Mouse (Mus musculus) limb, embryonic 11.5 days (tissue): ENCODE results near the gene Tmem102. TPM values are rescaled to one million over a fixed set of nuclear protein-coding genes. Genes with fewer than 3 reads are reported as not detected.

Experiments
- ATAC-seq: fragments of 200-750 bp; cut with Nextera tagmentation; 2 replicates; pipeline ENCODE4 v1.8.0; 2017; ENCODE audit warnings: low read depth; ENCODE audit not compliant: insufficient number of reproducible peaks, low FRiP score, low TSS enrichment
- DNase-seq: peaks from one replicate; pipeline ENCODE4 v3.0.0-alpha.2; 2015; ENCODE audit warnings: low spot score
- H3K27ac ChIP-seq: fragments of 300-500 bp; sonication (generic); replicated peaks from 2 replicates; pipeline ENCODE4 v1.5.1; 2014; ENCODE audit warnings: low read depth, mild to moderate bottlenecking, low read length
- H3K27me3 ChIP-seq: fragments of 300-500 bp; sonication (generic); 2 replicates; pipeline ENCODE4 v1.6.1; 2014; ENCODE audit warnings: mild to moderate bottlenecking, low read length, mixed read lengths; ENCODE audit not compliant: control insufficient read depth, insufficient read depth
- H3K36me3 ChIP-seq: fragments of 300-500 bp; sonication (generic); 2 replicates; pipeline ENCODE4 v1.6.1; 2014; ENCODE audit warnings: mild to moderate bottlenecking, low read length, moderate library complexity, mixed read lengths; ENCODE audit not compliant: control insufficient read depth, insufficient read depth
- H3K4me1 ChIP-seq: fragments of 300-500 bp; sonication (generic); 2 replicates; pipeline ENCODE4 v1.6.1; 2014; ENCODE audit warnings: low read length, mixed read lengths; ENCODE audit not compliant: control insufficient read depth, insufficient read depth
- H3K4me2 ChIP-seq: fragments of 300-500 bp; sonication (generic); 2 replicates; pipeline ENCODE4 v1.6.1; 2014; ENCODE audit warnings: low read depth, mild to moderate bottlenecking, moderate library complexity; ENCODE audit not compliant: severe bottlenecking
- H3K4me3 ChIP-seq: fragments of 300-500 bp; sonication (generic); 2 replicates; pipeline ENCODE4 v1.5.1; 2014; ENCODE audit warnings: low read depth, low read length
- H3K9ac ChIP-seq: fragments of 300-500 bp; sonication (generic); 2 replicates; pipeline ENCODE4 v1.6.1; 2014; ENCODE audit warnings: mild to moderate bottlenecking, low read length
- H3K9me3 ChIP-seq: fragments of 300-500 bp; sonication (generic); 2 replicates; pipeline ENCODE4 v1.6.1; 2016; ENCODE audit warnings: low read length; ENCODE audit not compliant: control insufficient read depth
- WGBS: fragments of 180-500 bp; shearing (Covaris S2); extraction: QIAGEN DNeasy Blood & Tissue Kit; methylation state at CpG from one replicate; pipeline ENCODE4 v1.1.7; 2014; 5-methylcytosine and 5-hydroxymethylcytosine counted together
- polyA plus RNA-seq: library from polyadenylated mRNA; unstranded; fragments of >200 nt; fragmentation: Nextera tagmentation; extraction: Ambion mirVana; gene quantifications from 2 replicates; pipeline ENCODE4 v1.2.1, GENCODE M21; 2014

The Tmem102 gene
- polyA plus RNA-seq, 1 experiment from 2014 or later, result 2.0 TPM

DNA sequence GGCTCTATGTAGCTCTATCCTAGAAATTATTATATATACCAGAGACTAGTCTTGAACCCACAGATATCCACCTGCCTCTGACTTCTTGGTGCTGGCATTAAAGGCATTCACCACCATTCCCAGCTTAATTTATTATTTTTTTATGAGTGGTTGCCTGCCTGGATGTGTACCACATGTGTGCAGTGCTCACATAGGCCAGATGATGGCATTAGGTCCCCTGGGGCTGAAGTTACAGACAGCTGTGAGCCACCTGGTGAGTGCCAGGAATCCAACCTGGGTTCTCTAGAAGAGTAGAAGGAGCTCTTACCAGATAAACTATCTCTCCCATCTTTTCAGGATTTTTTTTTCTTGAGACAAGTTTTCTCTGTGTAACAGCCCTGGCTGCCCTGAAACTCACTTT, 4.9 kb upstream of the Tmem102 start:
- H3K4me3 ChIP-seq, result no peak overlapping the region
- no peaks in the 10 kb centered on the region for H3K4me1 ChIP-seq
- ATAC-seq, result no peak
- no peaks in the 10 kb centered on the region for H3K9me3 ChIP-seq
- H3K36me3 ChIP-seq, result no peaks in the 10 kb centered on the region
- no peak overlapping the region for H3K27ac ChIP-seq
- no peak overlapping the region for H3K9ac ChIP-seq
- no peak overlapping the region for H3K4me2 ChIP-seq
- DNase-seq, result no peak
- peaks cover 10% of the 10 kb centered on the region for H3K27me3 ChIP-seq

DNA sequence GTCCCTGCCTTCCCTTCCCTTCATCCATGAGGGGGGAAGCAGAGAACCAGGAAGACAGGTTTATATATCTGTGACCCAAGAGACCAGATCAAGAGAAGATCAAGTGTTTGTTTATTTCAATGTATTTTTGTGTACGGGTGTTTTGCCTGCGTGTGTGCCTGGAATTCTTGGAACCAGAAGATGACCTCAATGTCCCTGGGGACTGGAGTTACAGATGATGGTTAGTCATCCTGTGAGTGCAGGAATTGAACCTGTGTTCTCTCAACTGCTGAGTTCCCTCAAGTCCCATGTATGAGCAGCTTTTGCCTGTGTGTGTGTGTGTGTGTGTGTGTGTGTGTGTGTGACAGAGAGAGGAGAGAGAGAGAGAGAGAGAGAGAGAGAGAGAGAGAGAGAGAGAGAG, 2.2 kb upstream of the Tmem102 start:
- ATAC-seq (no peak), DNase-seq (no peak)
- Histone ChIP-seq H3K27ac (no peak overlapping the region), H3K9me3 (no peaks in the 10 kb centered on the region), H3K4me1 (peaks cover 16% of the 10 kb centered on the region), H3K4me2 (no peak overlapping the region), H3K36me3 (no peaks in the 10 kb centered on the region), H3K27me3 (peaks cover 36% of the 10 kb centered on the region), H3K9ac (no peak overlapping the region), H3K4me3 (no peak overlapping the region)
- WGBS, result 83% methylated on average over 2 of the region's 2 CpGs

GRCm38 (mm10) chr11:69806378-69806777, 954 bp upstream of the Tmem102 start:
- no peak overlapping the region for H3K4me2 ChIP-seq
- H3K4me1 ChIP-seq, result peaks cover 26% of the 10 kb centered on the region
- DNase-seq (no peak), ATAC-seq (no peak)
- no peaks in the 10 kb centered on the region for H3K9me3 ChIP-seq
- 77% methylated on average over 4 of the region's 4 CpGs for WGBS
- H3K4me3 ChIP-seq, result no peak overlapping the region
- H3K27ac ChIP-seq, result no peak overlapping the region
- no peaks in the 10 kb centered on the region for H3K36me3 ChIP-seq
- H3K27me3 ChIP-seq, result peaks cover 48% of the 10 kb centered on the region
- H3K9ac ChIP-seq, result no peak overlapping the region

- Histone ChIP-seq H3K4me2 (peak overlapping the region; percentile 85; the same call in 1 of the 2 replicates), H3K27me3 (peaks cover 61% of the 10 kb centered on the region), H3K36me3 (no peaks in the 10 kb centered on the region), H3K4me1 (peaks cover 40% of the 10 kb centered on the region), H3K9ac (no peak overlapping the region), H3K27ac (no peak overlapping the region), H3K4me3 (no peak overlapping the region; the same call in 1 of the 2 replicates), H3K9me3 (no peaks in the 10 kb centered on the region)
- 3% methylated on average over 12 of the region's 12 CpGs for WGBS
- DNase-seq, result peak; percentile 41
- ATAC-seq, result no peak
Measured at GRCm38 (mm10) chr11:69804652-69804940, 828 bp downstream of the Tmem102 start.

DNA sequence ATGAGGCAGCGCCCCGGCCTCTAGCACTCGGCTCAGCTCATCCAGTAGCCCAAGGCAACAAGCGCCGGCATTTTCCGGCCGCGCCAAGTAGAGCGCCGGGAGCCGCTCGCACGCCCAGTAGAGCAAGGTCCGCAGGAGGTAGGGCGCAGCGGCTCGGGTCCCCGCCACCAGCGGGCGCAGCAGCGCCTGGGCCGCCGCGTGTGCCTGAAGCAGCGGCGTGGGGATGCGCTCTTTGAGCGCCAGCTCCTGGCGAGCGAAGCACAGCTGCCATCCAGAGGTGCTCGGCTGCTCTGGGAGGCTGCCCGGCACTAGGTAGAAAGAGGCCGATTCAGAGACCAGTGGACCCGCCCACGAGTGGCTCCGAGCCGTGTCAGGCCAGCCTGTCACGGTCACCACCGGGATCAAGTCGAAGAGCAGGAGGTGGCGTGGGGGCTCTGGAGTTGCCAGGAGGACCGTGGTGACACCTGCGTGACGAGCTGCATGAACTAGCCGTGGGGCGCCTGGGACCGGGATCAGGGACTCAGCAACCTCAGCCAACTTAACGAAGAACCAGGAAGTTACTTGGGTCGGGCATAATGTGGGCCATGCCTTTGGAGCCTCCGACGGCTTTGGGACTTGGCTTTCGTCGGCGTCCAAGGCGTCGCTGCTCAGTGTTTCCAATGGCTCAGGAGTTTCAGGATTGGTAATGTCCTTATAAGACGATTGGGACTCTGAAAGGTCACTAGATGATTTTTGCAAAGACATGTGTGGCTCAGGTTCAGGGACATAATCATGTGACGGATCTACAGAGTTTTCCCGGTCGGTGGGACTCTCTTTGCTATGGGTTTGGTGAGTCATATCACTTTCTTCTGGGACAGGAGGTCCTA, 1.4 kb downstream of the Tmem102 start:
- H3K4me1 ChIP-seq, result peaks cover 42% of the 10 kb centered on the region
- ATAC-seq (no peak), DNase-seq (peak; percentile 79)
- H3K4me2 ChIP-seq, result peak overlapping the region; percentile 85
- H3K27ac ChIP-seq, result no peak overlapping the region
- H3K9me3 ChIP-seq, result no peaks in the 10 kb centered on the region
- WGBS, result 1% methylated on average over 60 of the region's 60 CpGs
- H3K36me3 ChIP-seq, result no peaks in the 10 kb centered on the region
- H3K9ac ChIP-seq, result peak overlapping the region; percentile 41; the same call in 1 of the 2 replicates
- peaks cover 62% of the 10 kb centered on the region for H3K27me3 ChIP-seq
- peak overlapping the region; percentile 46 for H3K4me3 ChIP-seq

DNA sequence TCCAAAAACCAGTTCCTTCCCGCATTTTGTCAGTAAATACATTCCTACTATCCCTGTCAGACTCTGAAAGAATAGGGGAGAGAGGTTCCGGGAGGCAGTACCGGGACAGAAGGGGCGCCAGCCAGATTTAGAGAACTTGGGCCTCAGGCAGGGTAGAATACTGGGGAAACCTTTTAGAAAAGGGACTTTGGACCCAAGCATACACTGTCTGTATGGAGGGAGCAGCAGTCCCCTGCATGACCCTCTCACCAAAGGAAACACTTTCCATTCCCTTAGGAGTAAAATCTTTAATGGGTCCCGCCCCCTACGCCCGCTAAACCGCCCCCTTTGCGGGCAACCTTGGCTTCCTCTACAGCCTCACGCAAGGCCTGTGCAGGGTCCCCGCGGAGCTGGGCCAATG, 2.1 kb downstream of the Tmem102 start:
- H3K4me2 ChIP-seq, result peak overlapping the region; percentile 85
- no peak overlapping the region for H3K27ac ChIP-seq

GRCm38 (mm10) chr11:69802648-69803105, 2.7 kb downstream of the Tmem102 start:
- no peak overlapping the region for H3K27ac ChIP-seq
- ATAC-seq, result no peak

More for the DNA sequence above, 2.1 kb downstream of the Tmem102 start:
- no peak overlapping the region; the same call in 1 of the 2 replicates for H3K9ac ChIP-seq
- H3K4me1 ChIP-seq, result peaks cover 42% of the 10 kb centered on the region
- 2% methylated on average over 12 of the region's 12 CpGs for WGBS
- H3K36me3 ChIP-seq, result no peaks in the 10 kb centered on the region
- DNase-seq (no peak), ATAC-seq (no peak)
- peaks cover 65% of the 10 kb centered on the region for H3K27me3 ChIP-seq
- no peaks in the 10 kb centered on the region for H3K9me3 ChIP-seq
- H3K4me3 ChIP-seq, result peak overlapping the region; percentile 46

DNA sequence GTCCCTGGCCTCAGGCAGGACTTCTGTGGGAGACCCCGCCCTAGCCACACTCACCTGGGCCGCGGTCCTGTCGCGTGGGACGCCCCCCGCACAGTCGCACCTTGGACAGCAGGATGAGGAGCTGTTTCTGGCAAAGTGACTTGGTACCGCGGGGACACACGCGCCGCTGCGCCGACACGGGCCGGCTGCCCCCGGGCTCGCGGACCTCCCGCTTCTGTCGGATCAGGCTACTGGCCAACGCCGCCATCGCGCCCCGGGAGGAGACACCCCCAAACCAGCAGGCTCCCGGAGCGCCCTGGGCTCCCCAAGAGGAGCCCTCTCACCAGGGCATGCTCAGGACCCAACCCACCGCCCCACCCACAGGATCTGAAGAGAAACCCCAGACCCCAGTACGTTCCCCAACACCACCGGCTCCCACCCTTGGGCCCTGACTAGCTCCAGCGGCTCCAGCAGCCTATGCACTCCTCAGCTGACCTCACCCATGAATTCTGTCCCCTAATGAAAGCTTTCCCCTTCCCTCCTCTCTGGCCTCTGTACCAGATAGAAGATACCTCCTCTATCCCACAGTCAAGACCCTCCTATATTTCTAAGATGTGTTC, 3.9 kb downstream of the Tmem102 start, which contains the start of gene Fgf11:
Gene Fgf11 (minus strand): TSS at position 479 of the 599 bp plus-strand sequence.
- H3K4me3 ChIP-seq, result peak within 1 kb of the TSS; percentile 46
- 2% methylated on average over 33 of the region's 33 CpGs for WGBS
- DNase-seq, result peak; percentile 32
- H3K36me3 ChIP-seq, result no peaks in the 10 kb centered on the region
- peaks cover 42% of the 10 kb centered on the region for H3K4me1 ChIP-seq
- H3K4me2 ChIP-seq, result peak within 1 kb of the TSS; percentile 91
- 0 out of 2 replicates have a peak within 1 kb of the TSS, but pooled peaks have one; percentile 42 for H3K27ac ChIP-seq
- peaks cover 70% of the 10 kb centered on the region for H3K27me3 ChIP-seq
- H3K9me3 ChIP-seq, result no peaks in the 10 kb centered on the region
- no peak for ATAC-seq
- H3K9ac ChIP-seq, result peak within 1 kb of the TSS; percentile 68

More at GRCm38 (mm10) chr11:69802648-69803105, 2.7 kb downstream of the Tmem102 start:
- Histone ChIP-seq H3K9ac (peak overlapping the region; percentile 34; the same call in 1 of the 2 replicates), H3K27me3 (peaks cover 72% of the 10 kb centered on the region), H3K9me3 (no peaks in the 10 kb centered on the region), H3K36me3 (no peaks in the 10 kb centered on the region), H3K4me3 (peak overlapping the region; percentile 46), H3K4me1 (peaks cover 42% of the 10 kb centered on the region), H3K4me2 (peak overlapping the region; percentile 85)
- WGBS, result under 1% methylated on average over 33 of the region's 33 CpGs
- DNase-seq, result peak; percentile 83
